ENCODE assay signal across 22 mouse cellular contexts in genomic region chr1:40788956-40789355, GRCm38 (mm10). TPM values are rescaled to one million over a fixed set of nuclear protein-coding genes. Genes with fewer than 3 reads are reported as not detected.
DNase-seq lines count a peak whose midpoint lies in the region; ATAC-seq and TF ChIP-seq lines count a peak whose summit lies in the region.
"Had no signal": no experiment of that assay in that cellular context is flagged by ENCODE, and none has a peak within 500 bp of the region (broad histone marks: within the 10 kb centered on the region; RNA-seq: fewer than 3 reads in every experiment).

No protein-coding gene starts in this region.

- 74% methylated on average over 6 of the region's 6 CpGs for WGBS in forebrain, embryonic 14.5 days
- WGBS in forebrain, embryonic 10.5 days: 83% methylated on average over 6 of the region's 6 CpGs
- WGBS in hindbrain, embryonic 15.5 days: 75% methylated on average over 6 of the region's 6 CpGs
- WGBS in hindbrain, embryonic 16.5 days: 77% methylated on average over 6 of the region's 6 CpGs
- 91% methylated on average over 6 of the region's 6 CpGs for WGBS in heart, adult 2 months

- no peak overlapping the region for H3ac ChIP-seq in myocyte (ENCODE audit: control insufficient read depth, insufficient read length)

- TF ChIP-seq CTCF in brain, embryonic 14.5 days (IDR thresholded peaks at IDR 0.05; ENCODE audit: borderline replicate concordance, extremely low read depth, insufficient read depth, insufficient read length): no peak
- TF ChIP-seq CTCF in heart, adult 2 months (IDR thresholded peaks at IDR 0.05): no peak

- no peak overlapping the region for H3K27ac ChIP-seq in forebrain, embryonic 14.5 days (ENCODE audit: low read depth, low read length)
- no peak overlapping the region for H3K27ac ChIP-seq in forebrain, embryonic 10.5 days
- no peak overlapping the region for H3K27ac ChIP-seq in hindbrain, embryonic 15.5 days (replicated peaks)
- H3K27ac ChIP-seq in hindbrain, embryonic 16.5 days (ENCODE audit: low read depth, low read length): no peak overlapping the region
- no peak overlapping the region for H3K27ac ChIP-seq in heart, adult 2 months
- H3K27ac ChIP-seq: heart, embryonic 13.5 days; liver, embryonic 12.5 days; midbrain, embryonic 13.5 days; stomach, postnatal 0 days had no signal

- ATAC-seq in forebrain, embryonic 14.5 days: no peak
- no peak for ATAC-seq in hindbrain, embryonic 15.5 days (ENCODE audit: low FRiP score, low read depth)
- ATAC-seq in hindbrain, embryonic 16.5 days: no peak
- ATAC-seq: liver, embryonic 12.5 days; midbrain, embryonic 13.5 days had no signal

- no peaks in the 10 kb centered on the region for H3K9me3 ChIP-seq in forebrain, embryonic 14.5 days (replicated peaks; ENCODE audit: control insufficient read depth, low read length)
- H3K9me3 ChIP-seq in forebrain, embryonic 10.5 days: no peaks in the 10 kb centered on the region
- H3K9me3 ChIP-seq in hindbrain, embryonic 15.5 days: no peaks in the 10 kb centered on the region
- no peaks in the 10 kb centered on the region for H3K9me3 ChIP-seq in hindbrain, embryonic 16.5 days (ENCODE audit: control insufficient read depth, low read length)
- H3K9me3 ChIP-seq: heart, embryonic 13.5 days; liver, embryonic 12.5 days; midbrain, embryonic 13.5 days had no signal

- no peak for TF ChIP-seq EP300 in heart, adult 2 months (IDR thresholded peaks at IDR 0.05; ENCODE audit: insufficient read depth, low read depth, low read length)

- peaks cover 10% of the 10 kb centered on the region; the same call in 1 of the 2 replicates for H3K4me1 ChIP-seq in forebrain, embryonic 14.5 days (ENCODE audit: control insufficient read depth, insufficient read depth, low read length)
- peaks cover 21% of the 10 kb centered on the region for H3K4me1 ChIP-seq in forebrain, embryonic 10.5 days
- H3K4me1 ChIP-seq in hindbrain, embryonic 15.5 days (replicated peaks): peaks cover 21% of the 10 kb centered on the region
- H3K4me1 ChIP-seq in hindbrain, embryonic 16.5 days (ENCODE audit: control insufficient read depth, insufficient read depth, low read depth, low read length): peaks cover 4% of the 10 kb centered on the region; the same call in 1 of the 2 replicates
- H3K4me1 ChIP-seq in heart, adult 2 months (ENCODE audit: control insufficient read depth, insufficient read depth, low read length): peaks cover 4% of the 10 kb centered on the region

- H3K9ac ChIP-seq in forebrain, embryonic 14.5 days (ENCODE audit: low read length): no peak overlapping the region
- H3K9ac ChIP-seq in hindbrain, embryonic 15.5 days: no peak overlapping the region
- H3K9ac ChIP-seq in hindbrain, embryonic 16.5 days (ENCODE audit: low read depth, low read length): no peak overlapping the region
- no peak overlapping the region for H3K9ac ChIP-seq in heart, adult 2 months (ENCODE audit: low read depth, low read length)
- H3K9ac ChIP-seq: heart, embryonic 13.5 days; liver, embryonic 12.5 days; lung, embryonic 14.5 days; midbrain, embryonic 13.5 days had no signal

- no peaks in the 10 kb centered on the region for H3K36me3 ChIP-seq in forebrain, embryonic 14.5 days (ENCODE audit: control insufficient read depth, insufficient read depth, low read length)
- no peaks in the 10 kb centered on the region for H3K36me3 ChIP-seq in forebrain, embryonic 10.5 days (replicated peaks)
- H3K36me3 ChIP-seq in hindbrain, embryonic 15.5 days: peaks cover 7% of the 10 kb centered on the region; the same call in 1 of the 2 replicates
- no peaks in the 10 kb centered on the region for H3K36me3 ChIP-seq in hindbrain, embryonic 16.5 days (ENCODE audit: control insufficient read depth, insufficient read depth, low read length)
- H3K36me3 ChIP-seq in myocyte (ENCODE audit: control insufficient read depth, insufficient read depth): no peaks in the 10 kb centered on the region
- peaks cover 3% of the 10 kb centered on the region; the same call in 1 of the 2 replicates for H3K36me3 ChIP-seq in heart, adult 2 months (ENCODE audit: control insufficient read depth, insufficient read depth, low read length)
- H3K36me3 ChIP-seq: liver, embryonic 12.5 days had no signal

- H3K4me2 ChIP-seq in forebrain, embryonic 14.5 days (ENCODE audit: low read length): no peak overlapping the region
- H3K4me2 ChIP-seq in hindbrain, embryonic 15.5 days: peak overlapping the region; percentile 78; the same call in 1 of the 2 replicates
- no peak overlapping the region for H3K4me2 ChIP-seq in hindbrain, embryonic 16.5 days (ENCODE audit: low read length)
- peak overlapping the region; percentile 86 for H3K4me2 ChIP-seq in myocyte (ENCODE audit: low read depth)

- no peak for TF ChIP-seq POLR2A in brain, embryonic 14.5 days (IDR thresholded peaks at IDR 0.05; ENCODE audit: borderline replicate concordance, extremely low read depth, insufficient read depth, insufficient read length, poor library complexity, severe bottlenecking)
- no peak for TF ChIP-seq POLR2A in myocyte (IDR thresholded peaks at IDR 0.05; ENCODE audit: insufficient read length, low read depth)
- TF ChIP-seq POLR2A in heart, adult 2 months (IDR thresholded peaks at IDR 0.05; ENCODE audit: insufficient read depth, low read depth, low read length): no peak

- no peaks in the 10 kb centered on the region for H3K79me2 ChIP-seq in myocyte (ENCODE audit: control insufficient read depth, insufficient read depth)
- H3K79me2 ChIP-seq in heart, adult 2 months (replicated peaks; ENCODE audit: control insufficient read depth, insufficient read depth, low read length): no peaks in the 10 kb centered on the region

- intact Hi-C loops in heart, adult 2 months (cut with DNase I): no loop called here

- peak; percentile 50 for DNase-seq in forebrain, embryonic 14.5 days (ENCODE audit: low spot score)
- DNase-seq in forebrain, embryonic 10.5 days (ENCODE audit: extremely low spot score, low spot score): no peak
- peak; percentile 53 for DNase-seq in brain, embryonic 14.5 days (ENCODE audit: low read depth)
- no peak for DNase-seq in heart, adult 2 months
- DNase-seq: adrenal gland, postnatal 25 days; cerebellum, adult 9-10 months; heart, postnatal 14 days; kidney, adult 2 months; kidney, postnatal 10 days; lung, embryonic 14.5 days; thymus, adult 2 months; thymus, postnatal 4 days had no signal

- no peaks in the 10 kb centered on the region for H3K27me3 ChIP-seq in forebrain, embryonic 14.5 days (replicated peaks; ENCODE audit: control insufficient read depth, insufficient read depth, low read length)
- H3K27me3 ChIP-seq in forebrain, embryonic 10.5 days (ENCODE audit: poor library complexity, severe bottlenecking): no peaks in the 10 kb centered on the region
- H3K27me3 ChIP-seq in hindbrain, embryonic 15.5 days: no peaks in the 10 kb centered on the region
- no peaks in the 10 kb centered on the region for H3K27me3 ChIP-seq in hindbrain, embryonic 16.5 days (replicated peaks; ENCODE audit: control insufficient read depth, insufficient read depth, low read length)
- H3K27me3 ChIP-seq in myocyte (ENCODE audit: control insufficient read depth, insufficient read depth, insufficient read length): no peaks in the 10 kb centered on the region
- H3K27me3 ChIP-seq in heart, adult 2 months (ENCODE audit: control insufficient read depth, insufficient read depth, low read length): no peaks in the 10 kb centered on the region
- H3K27me3 ChIP-seq: heart, embryonic 13.5 days; midbrain, embryonic 13.5 days had no signal

- no peak overlapping the region for H3K4me3 ChIP-seq in forebrain, embryonic 14.5 days (ENCODE audit: low read depth, low read length)
- no peak overlapping the region for H3K4me3 ChIP-seq in forebrain, embryonic 10.5 days
- no peak overlapping the region for H3K4me3 ChIP-seq in hindbrain, embryonic 15.5 days
- no peak overlapping the region for H3K4me3 ChIP-seq in hindbrain, embryonic 16.5 days (ENCODE audit: low read length)
- no peak overlapping the region for H3K4me3 ChIP-seq in myocyte
- H3K4me3 ChIP-seq in heart, adult 2 months: no peak overlapping the region

TF ChIP-seq in myocyte, 11 proteins besides CTCF, POLR2A, EP300 and RAD21:
- TF ChIP-seq TCF12 (IDR thresholded peaks at IDR 0.05; ENCODE audit: insufficient read depth, poor library complexity, severe bottlenecking): no peak
- TF ChIP-seq POLR2AphosphoS2 (IDR thresholded peaks at IDR 0.05; ENCODE audit: insufficient read length, low read depth): no peak
- TF ChIP-seq TCF3 (IDR thresholded peaks at IDR 0.05; ENCODE audit: insufficient read length, low read depth): no peak
- no peak for TF ChIP-seq E2F4 (IDR thresholded peaks at IDR 0.05; ENCODE audit: insufficient read depth)
- TF ChIP-seq SRF (IDR thresholded peaks at IDR 0.05; ENCODE audit: control insufficient read depth, insufficient read length, low read depth): no peak
TF ChIP-seq in myocyte: peak in this region for 0.

RNA-seq across cellular contexts. Expression of gene Mfsd9, which starts 1.5 kb away (rescaled TPM):
- polyA plus RNA-seq in forebrain, embryonic 14.5 days (2014; fragmentation: Nextera tagmentation; extraction: Ambion mirVana): 5.4 and 6.5 TPM in 2 replicates
- 2.2 and 2.7 TPM in 2 replicates for polyA plus RNA-seq in forebrain, embryonic 10.5 days (2016; fragmentation: Nextera tagmentation; extraction: Ambion mirVana)
- 7.2 and 8.0 TPM in 2 replicates for polyA plus RNA-seq in hindbrain, embryonic 15.5 days (2015; fragmentation: Nextera tagmentation; extraction: Ambion mirVana)
- polyA plus RNA-seq in hindbrain, embryonic 16.5 days (2015; fragmentation: Nextera tagmentation; extraction: Ambion mirVana): 7.6 and 9.5 TPM in 2 replicates
- 2.6 and 3.9 TPM in 2 replicates for polyA plus RNA-seq in brain, embryonic 14.5 days (2012; rRNA removed)
- polyA plus RNA-seq in myocyte (2012; fragmentation: generic; extraction: Trizol): 1.2 TPM
- total RNA-seq in heart, adult 2 months (2021): under 1 TPM; 0.52 to 0.57 TPM
- polyA plus RNA-seq in heart, adult 2 months (2012; rRNA removed): 0.72 and 1.3 TPM in 2 replicates

RNA-seq across cellular contexts. Expression of gene Tmem182, which starts 16.4 kb away (rescaled TPM):
- polyA plus RNA-seq in forebrain, embryonic 14.5 days (2014; fragmentation: Nextera tagmentation; extraction: Ambion mirVana): not detected in 2 replicates
- not detected in 2 replicates for polyA plus RNA-seq in forebrain, embryonic 10.5 days (2016; fragmentation: Nextera tagmentation; extraction: Ambion mirVana)
- polyA plus RNA-seq in hindbrain, embryonic 15.5 days (2015; fragmentation: Nextera tagmentation; extraction: Ambion mirVana): 0.06 and 0.09 TPM in 2 replicates
- 0.11 and 0.71 TPM in 2 replicates for polyA plus RNA-seq in hindbrain, embryonic 16.5 days (2015; fragmentation: Nextera tagmentation; extraction: Ambion mirVana)
- 0.05 TPM in 1 of 2 replicates, not detected in the other for polyA plus RNA-seq in brain, embryonic 14.5 days (2012; rRNA removed)
- 58.0 TPM for polyA plus RNA-seq in myocyte (2012; fragmentation: generic; extraction: Trizol)
- 100 to 1,000 TPM; 142 to 178 TPM for total RNA-seq in heart, adult 2 months (2021)
- polyA plus RNA-seq in heart, adult 2 months (2012; rRNA removed): 89.5 and 174 TPM in 2 replicates
- total RNA-seq: granulocyte monocyte progenitor cell, adult 5-6 weeks; megakaryocyte, adult 5-6 weeks had no signal
- polyA plus RNA-seq: hindbrain, embryonic 11.5 days; liver, embryonic 12.5 days had no signal

Comparison
In these comparisons a context has a peak if more than half of its experiments do, and no peak if none do; other contexts are left out.
1. DNase-seq: peak in forebrain, embryonic 14.5 days (single experiment) and brain, embryonic 14.5 days (single experiment); none in forebrain, embryonic 10.5 days (single experiment) and heart, adult 2 months (0 of 2).
2. H3K4me2 ChIP-seq: peak in hindbrain, embryonic 15.5 days (single experiment) and myocyte (single experiment); none in forebrain, embryonic 14.5 days (single experiment) and hindbrain, embryonic 16.5 days (single experiment).
3. RNA of gene Tmem182, which starts 16.4 kb away (polyA plus RNA-seq): 89.5 to 174 TPM in heart, adult 2 months and 58.0 TPM in myocyte (single experiment); 0.11 to 0.71 TPM in hindbrain, embryonic 16.5 days, 0.06 to 0.09 TPM in hindbrain, embryonic 15.5 days, 0.05 TPM in brain, embryonic 14.5 days, not detected in forebrain, embryonic 14.5 days and not detected in forebrain, embryonic 10.5 days; every median in the first group is over 10 times any median in the second.